Mouse (Mus musculus) G1E (cell line): ENCODE results near the gene Tbc1d22a. TPM values are rescaled to one million over a fixed set of nuclear protein-coding genes. Genes with fewer than 3 reads are reported as not detected.

ENCODE experiments used
- ATAC-seq: 2 replicates; pipeline ENCODE4 v1.8.0; 2016; ENCODE audit warnings: mild to moderate bottlenecking; ENCODE audit not compliant: insufficient number of reproducible peaks, poor library complexity, low FRiP score, severe bottlenecking; ENCODE audit errors: extremely low read depth
- DNase-seq: peaks from one replicate; pipeline ENCODE4 v3.0.0; 2012; ENCODE audit warnings: low spot score
- H3K27me3 ChIP-seq: 2 replicates; pipeline ENCODE4 v1.6.1; 2012; ENCODE audit warnings: mild to moderate bottlenecking, low read length, inconsistent platforms; ENCODE audit not compliant: insufficient read depth
- H3K36me3 ChIP-seq: replicated peaks from 2 replicates; pipeline ENCODE3; 2012; ENCODE audit warnings: mild to moderate bottlenecking, inconsistent platforms
- H3K4me1 ChIP-seq: 2 replicates; pipeline ENCODE4 v1.6.1; 2012; ENCODE audit warnings: low read depth, low read length, inconsistent platforms, mixed read lengths; ENCODE audit not compliant: insufficient read depth
- H3K4me3 ChIP-seq: 2 replicates; pipeline ENCODE4 v1.5.1; 2012; ENCODE audit warnings: low read depth, mild to moderate bottlenecking, inconsistent platforms, low read length, moderate library complexity, mixed read lengths
- H3K9me3 ChIP-seq: replicated peaks from 2 replicates; pipeline ENCODE4 v1.6.1; 2012; ENCODE audit warnings: inconsistent platforms
- CTCF ChIP-seq: IDR thresholded peaks from 2 replicates; pipeline ENCODE4 v1.5.1; 2012; ENCODE audit warnings: low read depth, low read length, inconsistent platforms, mixed read lengths
- GATA1 ChIP-seq: IDR thresholded peaks from 2 replicates; pipeline ENCODE4 v1.6.1; 2012; ENCODE audit warnings: borderline replicate concordance, low read length, inconsistent platforms, mixed read lengths
- GATA2 ChIP-seq: IDR thresholded peaks from 2 replicates; pipeline ENCODE4 v1.6.1; 2012; ENCODE audit warnings: low read depth, low read length, inconsistent platforms, borderline replicate concordance
- POLR2AphosphoS5 ChIP-seq: IDR thresholded peaks from 2 replicates; pipeline ENCODE4 v1.6.1; 2012; ENCODE audit warnings: low read depth, low read length, inconsistent platforms; ENCODE audit not compliant: insufficient replicate concordance
- TAL1 ChIP-seq: conservative IDR thresholded peaks from 2 replicates; pipeline ENCODE4 v1.6.1; 2012; ENCODE audit warnings: low read depth, low read length, inconsistent platforms, mixed read lengths
- polyA plus RNA-seq: library from polyadenylated mRNA; stranded (reverse); fragments of >175 nt; gene quantifications from 2 replicates; pipeline ENCODE4 v1.2.3, GENCODE M21; 2012
- total RNA-seq, 2 experiments: library from RNA; stranded (forward) in 1 of 2; stranded (reverse) in 1 of 2; fragments of 200-1000 nt in 1 of 2; fragments of >200 nt in 1 of 2; fragmentation: Nextera tagmentation in 1 of 2; gene quantifications; 2 replicates each; pipeline ENCODE4 v1.2.3; 2014 to 2017

Tbc1d22a gene
- total and polyA plus RNA-seq, 3 experiments = 11.5 to 13.6 (median 11.9) TPM

GRCm38 (mm10) chr15:86256201-86256600, 41.9 kb downstream of the Tbc1d22a start:
- peaks cover 16% of the 10 kb centered on the region for H3K4me1 ChIP-seq
- no peaks in the 10 kb centered on the region for H3K27me3 ChIP-seq
- no peak for DNase-seq
- TF ChIP-seq CTCF = no peak
- TF ChIP-seq POLR2AphosphoS5 = no peak
- TF ChIP-seq TAL1 = no peak
- TF ChIP-seq GATA1 = no peak
- no peak for TF ChIP-seq GATA2
- no peak overlapping the region for H3K4me3 ChIP-seq
- H3K9me3 ChIP-seq = no peaks in the 10 kb centered on the region
- ATAC-seq = no peak
- peaks cover 72% of the 10 kb centered on the region for H3K36me3 ChIP-seq

GRCm38 (mm10) chr15:86256728-86257179, 42.5 kb downstream of the Tbc1d22a start:
- no peak for TF ChIP-seq GATA1
- no peak for TF ChIP-seq TAL1
- no peak for TF ChIP-seq CTCF
- no peak for TF ChIP-seq GATA2
- TF ChIP-seq POLR2AphosphoS5 = no peak
- no peak overlapping the region for H3K4me3 ChIP-seq
- no peaks in the 10 kb centered on the region for H3K9me3 ChIP-seq
- DNase-seq = no peak
- H3K36me3 ChIP-seq = peaks cover 67% of the 10 kb centered on the region
- no peak for ATAC-seq
- peaks cover 13% of the 10 kb centered on the region for H3K4me1 ChIP-seq
- H3K27me3 ChIP-seq = no peaks in the 10 kb centered on the region

- DNase-seq = no peak
Measured at GRCm38 (mm10) chr15:86257916-86258685, 43.8 kb downstream of the Tbc1d22a start.

GRCm38 (mm10) chr15:86259233-86259632, 45.0 kb downstream of the Tbc1d22a start:
- ATAC-seq = no peak
- H3K27me3 ChIP-seq = no peaks in the 10 kb centered on the region
- no peaks in the 10 kb centered on the region for H3K9me3 ChIP-seq
- H3K4me3 ChIP-seq = no peak overlapping the region
- no peak for DNase-seq
- no peaks in the 10 kb centered on the region for H3K4me1 ChIP-seq
- H3K36me3 ChIP-seq = peaks cover 70% of the 10 kb centered on the region
- no peak for TF ChIP-seq CTCF

More at GRCm38 (mm10) chr15:86257916-86258685, 43.8 kb downstream of the Tbc1d22a start:
- no peaks in the 10 kb centered on the region for H3K27me3 ChIP-seq
- 0 out of 2 replicates have a peak, but pooled peaks cover 4% of the 10 kb centered on the region for H3K4me1 ChIP-seq
- H3K36me3 ChIP-seq = peaks cover 68% of the 10 kb centered on the region
- H3K9me3 ChIP-seq = no peaks in the 10 kb centered on the region
- TF ChIP-seq POLR2AphosphoS5 = no peak
- TF ChIP-seq TAL1 = no peak
- no peak for TF ChIP-seq GATA2
- TF ChIP-seq CTCF = no peak
- TF ChIP-seq GATA1 = no peak
- no peak overlapping the region for H3K4me3 ChIP-seq
- no peak for ATAC-seq

GRCm38 (mm10) chr15:86260111-86260510, 45.9 kb downstream of the Tbc1d22a start:
- Histone ChIP-seq H3K9me3 (no peaks in the 10 kb centered on the region), H3K4me1 (no peaks in the 10 kb centered on the region; the same call in 1 of the 2 replicates)
- no peak for ATAC-seq

GRCm38 (mm10) chr15:86264389-86264788, 50.1 kb downstream of the Tbc1d22a start:
- ATAC-seq = no peak

More at GRCm38 (mm10) chr15:86260111-86260510, 45.9 kb downstream of the Tbc1d22a start:
- Histone ChIP-seq H3K27me3 (no peaks in the 10 kb centered on the region), H3K36me3 (peaks cover 67% of the 10 kb centered on the region), H3K4me3 (no peak overlapping the region)
- no peak for DNase-seq
- TF ChIP-seq CTCF = no peak
- TF ChIP-seq TAL1 = no peak
- no peak for TF ChIP-seq POLR2AphosphoS5
- no peak for TF ChIP-seq GATA2
- no peak for TF ChIP-seq GATA1

More at GRCm38 (mm10) chr15:86264389-86264788, 50.1 kb downstream of the Tbc1d22a start:
- no peak overlapping the region for H3K4me3 ChIP-seq
- TF ChIP-seq GATA2 (no peak), CTCF (no peak), POLR2AphosphoS5 (no peak), GATA1 (no peak), TAL1 (no peak)
- DNase-seq = no peak
- H3K4me1 ChIP-seq = no peaks in the 10 kb centered on the region; the same call in 1 of the 2 replicates
- H3K9me3 ChIP-seq = no peaks in the 10 kb centered on the region
- no peaks in the 10 kb centered on the region for H3K27me3 ChIP-seq
- H3K36me3 ChIP-seq = peaks cover 54% of the 10 kb centered on the region
